Mouse (Mus musculus) CH12F3 (cell line): ENCODE measurements around the gene Prkce.

Experiments used
- in situ Hi-C: fragments of 300-500 bp; cut with MboI; formaldehyde crosslinking; loops from 2 replicates; pipeline ENCODE4 v1.14.3; 2020; ENCODE audit warnings: low sequenced_read_pairs

Prkce gene

DNA sequence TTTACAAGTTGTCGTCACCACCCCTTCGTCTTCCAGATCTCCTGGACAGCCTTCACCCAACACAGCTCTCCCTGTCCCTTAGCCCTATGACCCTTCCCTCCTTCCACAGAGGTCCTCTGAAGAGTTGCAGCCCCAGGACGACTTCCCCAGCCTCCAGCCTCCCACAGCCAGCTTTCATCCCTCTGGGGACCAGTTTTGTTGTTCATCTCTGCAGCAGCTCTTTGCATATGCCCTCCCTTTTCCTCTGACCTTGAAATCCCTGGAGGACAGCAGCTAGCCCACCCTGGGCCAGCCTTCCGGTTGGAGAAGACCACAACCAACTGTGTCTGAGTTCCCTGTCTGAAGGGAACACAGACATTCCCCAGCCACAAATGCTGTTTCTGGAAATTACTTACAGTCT lies 483.5 kb downstream of the Prkce start:
- in situ Hi-C loops: no loop called here

DNA sequence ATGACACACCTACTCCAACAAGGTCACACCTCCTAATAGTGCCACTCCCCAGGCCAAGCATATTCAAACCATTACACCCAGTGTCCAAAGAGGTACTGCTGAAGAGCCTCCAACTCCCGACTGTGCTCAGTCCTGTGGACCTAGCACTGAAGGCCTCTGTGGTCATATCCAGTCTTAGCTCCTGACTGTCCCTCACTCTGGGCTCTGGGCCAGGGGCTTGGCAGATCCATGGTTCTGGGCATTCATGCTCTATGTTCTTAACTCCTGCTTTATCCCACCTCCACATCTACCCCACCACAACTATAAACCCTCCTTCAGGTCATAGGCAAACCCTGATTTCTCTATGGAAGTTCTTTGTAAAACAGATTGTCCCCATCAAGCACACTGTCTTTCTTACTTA lies 485.2 kb downstream of the Prkce start:
- in situ Hi-C loops: no loop called here

DNA sequence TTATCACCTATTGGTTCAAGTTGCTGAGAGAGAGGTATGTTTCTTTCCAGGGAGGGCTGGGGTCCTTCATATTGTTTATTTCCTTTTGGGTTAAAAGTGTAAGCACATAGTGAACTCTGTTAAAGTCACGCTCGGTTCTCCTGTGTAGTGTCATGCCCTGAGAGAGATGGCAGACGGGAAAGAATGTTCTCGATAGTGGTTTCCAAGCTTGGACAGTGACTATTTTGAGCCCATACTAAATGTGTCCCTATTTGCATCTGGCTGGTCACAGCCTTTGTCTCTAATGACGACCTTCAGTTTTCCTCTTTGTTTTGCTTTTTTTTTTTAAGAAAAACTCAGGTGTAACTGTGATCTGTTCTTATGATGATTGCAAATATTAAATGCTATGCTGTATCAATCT lies 488.8 kb downstream of the Prkce start:
- in situ Hi-C loops: no loop called here

DNA sequence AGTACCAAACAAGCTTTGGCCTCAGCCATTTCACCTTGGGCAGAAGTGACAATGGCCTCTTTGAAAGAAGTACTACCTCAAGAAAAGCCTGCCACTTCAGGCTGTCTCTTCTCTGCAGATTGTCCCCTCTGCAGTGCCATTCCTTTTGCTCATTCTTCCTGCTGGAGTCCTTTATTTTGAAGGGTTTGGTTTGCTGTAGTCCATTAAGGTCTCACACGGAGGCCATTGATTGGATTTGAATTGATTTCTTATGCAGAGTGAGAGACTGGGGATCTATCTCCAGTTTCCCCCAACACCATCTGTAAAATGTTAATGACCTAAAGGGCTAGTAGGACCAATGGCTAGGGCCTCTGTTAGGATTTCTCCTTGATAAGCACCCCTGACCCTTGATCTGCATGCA lies 494.7 kb downstream of the Prkce start:
- in situ Hi-C loops: no loop called here

DNA sequence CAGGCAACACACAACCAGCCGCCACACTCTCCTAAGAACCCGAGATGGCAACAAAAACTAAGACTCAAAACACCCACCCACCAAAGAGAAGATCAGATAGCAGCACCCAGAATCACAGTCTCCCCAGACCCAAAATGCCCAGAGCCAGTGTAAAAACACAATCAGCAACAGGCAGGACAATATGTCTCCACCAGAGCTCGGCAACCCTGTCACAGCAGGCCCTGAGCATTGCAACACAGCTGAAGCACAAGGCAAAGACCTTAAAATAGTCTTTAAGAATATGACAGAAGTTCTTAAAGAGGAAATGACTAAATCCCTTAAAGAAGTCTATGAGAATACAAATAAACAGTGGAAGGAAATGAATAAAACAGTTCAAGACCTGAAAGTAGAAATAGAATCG lies 495.9 kb downstream of the Prkce start:
- in situ Hi-C loops: no loop called here

DNA sequence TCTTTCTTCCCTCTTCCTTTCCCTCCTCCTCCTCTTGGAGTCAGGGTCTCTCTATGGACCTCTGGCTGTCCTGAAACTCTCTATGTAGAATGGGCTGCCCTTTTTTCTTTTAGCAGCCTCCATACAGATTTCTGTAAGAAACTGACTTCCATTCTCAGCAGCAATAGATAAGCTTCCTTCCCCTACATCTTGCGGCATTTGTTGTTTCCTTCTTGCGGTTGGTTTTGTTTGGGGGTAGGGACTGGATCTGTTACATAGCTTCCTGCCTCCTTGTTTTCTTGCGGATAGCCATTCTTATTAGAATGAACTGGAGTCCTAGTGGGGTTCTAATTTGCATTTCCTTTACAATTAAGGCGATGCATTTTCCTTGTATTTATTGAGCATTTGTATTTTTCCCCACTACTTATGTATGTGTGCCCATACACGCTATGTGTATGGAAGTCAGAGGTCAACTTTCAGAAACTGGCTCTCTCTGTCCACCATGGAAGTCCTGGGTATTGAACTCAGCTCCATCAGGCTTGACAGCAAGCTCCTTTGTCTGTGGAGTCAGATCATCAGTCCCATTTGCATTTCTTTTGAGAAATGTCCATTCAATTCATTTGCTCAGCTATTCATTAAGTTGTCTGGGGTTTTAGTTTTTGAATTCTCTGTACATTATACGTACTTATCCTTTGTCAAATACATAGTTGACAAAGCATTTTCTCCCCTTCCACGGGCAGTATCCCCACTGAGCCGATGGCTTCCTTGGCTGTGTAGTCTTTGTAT lies 500.4 kb downstream of the Prkce start:
- in situ Hi-C loops: no loop called here

DNA sequence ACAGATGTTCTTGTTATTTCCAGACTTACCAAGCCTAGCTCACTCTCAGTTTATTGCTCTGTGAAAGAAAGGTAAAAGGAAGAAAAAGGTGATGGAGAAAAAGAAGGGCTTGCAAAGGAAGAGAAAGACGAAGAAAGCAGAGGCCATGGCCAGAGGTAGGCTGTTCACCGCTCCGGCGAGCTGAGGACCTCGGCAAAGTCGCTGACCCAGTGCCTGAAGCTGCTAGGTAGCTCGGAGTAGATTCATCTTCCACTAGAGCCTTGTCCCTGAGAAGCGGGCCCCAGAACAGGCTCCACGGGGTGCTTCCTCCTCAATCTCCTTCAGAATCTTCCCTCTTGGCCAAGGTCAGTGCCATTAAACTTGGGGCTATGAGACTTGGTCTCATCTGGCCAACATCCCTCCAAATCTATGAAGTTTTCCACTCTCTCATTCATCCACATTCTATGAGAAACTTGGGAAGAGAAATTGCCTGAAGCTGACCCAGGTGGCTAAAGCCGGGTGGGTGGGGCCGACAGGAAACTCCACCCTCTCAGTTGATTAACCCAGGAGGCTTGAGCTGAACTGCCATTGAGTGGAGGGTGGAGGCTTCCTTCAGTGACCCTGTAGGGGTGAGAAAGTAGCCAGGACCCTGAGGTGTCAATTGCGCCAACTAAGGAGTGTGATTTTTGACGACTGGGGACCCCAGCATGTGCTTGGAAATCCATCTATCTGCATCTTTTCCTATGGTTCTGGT lies 502.2 kb downstream of the Prkce start:
- in situ Hi-C loops: no loop called here

DNA sequence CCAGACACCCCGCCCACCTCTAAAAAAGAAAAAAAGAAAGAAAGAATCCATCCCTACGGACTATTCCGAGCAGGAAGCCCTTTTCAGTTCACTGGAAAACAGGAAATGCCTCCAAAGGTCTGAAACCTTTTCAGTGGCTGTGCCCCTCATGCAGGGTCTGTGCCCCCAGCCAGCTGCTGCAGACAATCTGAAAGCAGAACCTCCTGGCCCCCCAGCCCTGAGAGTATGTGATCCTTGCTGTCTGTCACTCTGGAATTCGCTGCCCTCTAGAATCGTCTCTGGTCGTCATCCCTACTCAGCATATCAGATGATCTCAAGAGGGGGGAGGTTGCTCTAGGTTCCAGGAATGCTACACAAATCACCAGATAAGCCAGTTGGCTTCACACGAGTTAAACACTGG lies 503.1 kb downstream of the Prkce start:
- in situ Hi-C loops: no loop called here

DNA sequence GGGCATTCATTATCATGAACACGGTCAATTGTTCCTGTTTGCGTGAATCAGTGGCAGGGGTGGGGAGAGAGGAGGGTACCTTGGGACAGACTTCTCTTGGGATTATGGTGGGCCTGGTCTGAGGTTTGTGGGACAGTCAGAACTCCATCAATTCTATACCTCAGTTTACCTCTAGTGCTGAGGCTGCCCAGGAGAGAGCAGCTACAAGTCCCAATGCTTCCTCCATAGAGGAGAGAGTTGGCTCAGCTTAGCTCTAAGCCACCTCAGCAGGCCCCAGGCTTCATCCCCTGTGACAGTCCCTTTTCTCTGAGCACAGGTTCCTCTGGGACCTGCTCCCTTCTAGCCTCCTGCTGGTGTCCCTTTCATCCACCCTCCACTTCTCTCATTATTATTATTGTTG lies 507.4 kb downstream of the Prkce start:
- in situ Hi-C loops: no loop called here

DNA sequence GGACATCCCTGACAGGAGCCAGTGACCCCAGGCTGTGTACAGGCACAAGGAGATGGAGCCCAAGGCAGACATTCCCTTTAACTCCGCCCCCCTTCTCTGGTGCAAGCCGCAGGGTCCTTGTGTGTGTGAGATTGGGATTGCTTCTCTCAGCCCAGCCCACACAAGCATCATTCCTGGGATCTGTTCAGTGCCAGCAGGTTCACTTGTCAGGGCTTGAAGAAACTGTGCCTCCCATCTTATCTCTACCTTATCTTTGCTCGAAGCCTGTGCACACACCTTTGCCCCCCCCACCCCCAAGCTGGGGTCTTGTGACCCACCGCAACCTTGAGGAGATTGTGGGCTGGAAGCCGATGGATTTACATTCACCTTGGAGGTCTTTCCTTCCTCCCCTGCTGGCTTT lies 508.8 kb downstream of the Prkce start:
- in situ Hi-C loops: no loop called here

DNA sequence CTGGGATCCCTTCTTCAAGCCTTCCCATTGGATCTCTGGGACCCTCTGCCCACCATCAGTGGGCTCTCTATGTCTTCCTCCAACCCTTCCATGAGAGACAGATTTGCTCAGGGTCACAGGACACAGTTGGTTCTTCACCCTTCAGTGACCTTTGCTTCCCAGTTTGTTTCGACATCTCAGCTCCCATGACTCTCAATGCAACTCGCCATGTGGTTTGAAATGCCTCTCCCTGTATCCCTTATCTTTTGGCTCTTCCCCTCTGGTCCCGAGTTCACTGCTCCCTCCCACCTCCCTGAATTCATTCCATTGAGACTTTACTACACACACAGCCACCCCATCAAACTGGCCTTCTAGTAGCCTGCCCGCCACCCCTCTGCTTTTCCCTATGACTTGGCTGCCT lies 509.3 kb downstream of the Prkce start:
- in situ Hi-C loops: no loop called here

DNA sequence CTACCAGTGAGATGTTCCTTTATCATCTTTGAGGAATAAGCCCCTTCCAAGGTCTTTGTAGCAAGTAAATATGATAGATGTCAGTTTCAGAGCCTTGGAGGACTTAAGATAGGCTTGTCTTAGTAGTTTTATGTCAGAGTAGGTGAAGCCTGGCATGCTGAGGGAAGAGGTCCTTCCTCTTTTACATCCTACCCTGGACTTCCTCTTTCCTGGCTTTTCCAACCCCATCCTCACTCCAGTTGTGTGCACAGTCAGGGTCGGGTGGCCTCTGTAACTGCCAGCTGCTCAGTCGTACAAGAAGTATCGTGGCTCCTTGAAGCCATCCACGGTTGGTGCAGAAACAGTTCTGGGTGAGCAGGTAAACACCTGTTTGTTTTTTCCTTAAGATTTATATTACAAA lies 517.7 kb downstream of the Prkce start:
- in situ Hi-C loops: no loop called here

DNA sequence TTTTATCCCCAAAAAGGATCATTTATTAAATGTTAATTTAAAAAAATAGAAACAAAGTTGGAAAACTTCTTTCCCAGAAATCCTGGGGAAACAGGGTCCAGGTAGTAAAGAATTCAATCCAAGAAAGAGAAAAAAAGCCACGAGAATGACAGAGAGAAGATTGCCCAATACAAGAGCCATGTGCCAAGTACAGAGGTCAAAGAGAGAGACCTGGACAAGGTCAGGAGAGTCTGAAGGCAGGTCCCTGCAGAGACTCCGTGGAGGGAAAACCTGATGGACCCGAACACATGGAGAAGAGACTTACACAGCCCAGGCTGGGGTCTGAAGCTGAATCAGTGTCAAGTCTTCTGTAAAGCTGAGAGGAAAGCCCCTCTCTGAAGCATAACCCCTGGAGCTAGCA lies 519.4 kb downstream of the Prkce start:
- in situ Hi-C loops: no loop called here

DNA sequence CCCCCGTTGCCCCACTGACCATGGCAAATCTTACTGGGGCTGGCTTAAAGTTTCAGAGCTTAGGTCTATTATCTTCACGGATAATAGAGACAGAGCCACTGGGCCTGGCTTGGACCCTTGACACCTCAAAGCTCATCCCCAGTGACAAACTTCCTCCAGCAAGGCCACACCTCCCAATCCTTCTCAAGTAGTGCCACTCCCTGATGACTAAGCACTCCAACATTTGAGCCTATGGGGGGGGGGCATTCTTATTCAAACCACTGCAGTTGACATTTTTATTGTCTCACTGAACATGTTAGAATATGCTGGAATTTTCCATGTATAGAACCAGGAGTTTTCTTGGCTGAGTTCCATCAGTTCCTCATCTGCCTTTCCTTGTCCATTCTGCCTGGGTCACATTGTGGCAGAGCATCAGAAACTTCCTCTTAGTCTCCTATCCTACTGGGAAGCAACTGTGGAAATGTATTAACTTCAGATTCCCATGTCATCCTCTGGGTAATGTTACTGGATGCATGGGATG lies 523.3 kb downstream of the Prkce start:
- in situ Hi-C loops: no loop called here

DNA sequence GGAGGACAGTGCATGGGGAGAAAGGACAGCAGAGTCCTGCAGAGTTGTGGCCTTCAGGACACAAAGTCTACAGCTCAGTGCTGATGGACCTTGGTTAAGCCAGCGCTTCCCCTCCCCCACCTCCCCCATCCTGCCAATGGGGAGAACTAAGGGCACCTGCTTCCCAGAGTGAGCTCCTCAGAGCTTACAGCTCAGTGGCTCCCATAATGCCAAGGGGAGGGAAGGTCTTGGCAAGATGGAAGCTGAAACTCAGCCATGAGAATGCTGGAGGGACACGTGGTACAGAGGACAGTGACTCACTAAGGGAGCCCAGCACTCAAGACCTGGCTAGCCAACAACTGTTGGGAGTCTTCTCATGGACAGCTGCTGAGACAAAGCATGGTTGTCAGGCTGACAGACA lies 530.2 kb downstream of the Prkce start:
- in situ Hi-C loops: no loop called here

DNA sequence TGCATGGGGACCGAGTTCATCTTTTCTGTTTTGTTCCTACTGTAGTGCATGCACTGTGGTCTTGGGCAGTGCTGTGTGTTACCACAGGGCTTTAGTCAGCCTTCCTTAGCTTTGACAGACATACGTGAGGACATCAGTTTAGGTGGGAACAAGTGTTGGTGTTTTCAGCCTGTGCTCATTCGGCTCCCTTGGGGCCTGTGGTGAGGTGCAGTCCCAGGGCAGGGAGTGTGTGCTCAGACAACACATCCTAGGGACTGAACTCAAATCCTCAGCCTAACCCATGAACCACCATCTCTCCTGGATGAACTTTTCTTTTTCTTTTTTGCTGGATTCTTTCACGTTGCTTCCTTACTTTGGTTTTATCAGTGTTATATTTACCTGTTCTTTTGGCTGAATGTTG lies 535.8 kb downstream of the Prkce start:
- in situ Hi-C loops: no loop called here

DNA sequence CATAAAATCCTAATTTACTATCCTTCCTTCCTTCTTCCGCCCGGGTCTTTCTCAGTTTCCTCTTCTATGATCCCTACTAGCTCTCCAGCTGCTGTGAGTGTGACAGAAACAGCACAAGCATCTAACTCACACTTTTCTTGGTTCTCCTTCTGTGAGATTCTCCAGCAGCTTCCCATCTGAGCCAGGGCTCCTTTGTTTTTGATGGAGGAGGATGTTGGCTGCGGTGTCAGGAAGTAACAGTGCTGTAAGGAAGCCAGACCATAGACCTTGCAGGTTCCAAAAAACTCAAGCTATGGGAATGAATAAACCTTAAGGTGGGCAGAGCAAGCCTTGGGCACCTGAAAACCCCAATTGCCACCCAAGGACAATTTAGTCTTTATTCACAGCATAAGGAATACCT lies 537.7 kb downstream of the Prkce start:
- in situ Hi-C loops: no loop called here

DNA sequence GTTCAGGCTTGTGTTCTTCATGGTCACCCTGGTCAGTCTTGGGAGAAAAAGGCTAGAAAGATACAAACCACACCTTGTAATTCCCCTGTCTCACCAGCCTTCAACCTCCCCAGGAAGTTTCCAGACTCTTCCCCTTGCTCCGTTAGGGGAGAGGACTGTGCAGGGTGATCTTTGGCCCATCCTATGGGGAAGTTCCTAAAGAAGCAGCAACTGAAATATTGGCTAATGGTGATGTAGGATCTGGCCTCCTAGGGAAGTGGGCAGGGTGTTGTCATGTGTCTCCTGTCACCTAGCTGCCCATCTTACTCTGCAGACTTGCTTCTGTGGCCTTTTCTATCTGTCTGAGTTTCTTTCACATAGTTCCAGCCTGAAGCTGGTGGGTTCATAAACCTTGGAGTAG lies 538.9 kb downstream of the Prkce start:
- in situ Hi-C loops: no loop called here
